Mouse (Mus musculus): Measurements from ENCODE around the gene Impg2. TPM values are rescaled to one million over a fixed set of nuclear protein-coding genes. Genes with fewer than 3 reads are reported as not detected.

Gene Impg2
- total and polyA plus RNA-seq, 3 experiments = 0.01 to 0.04 TPM; not detected in 1

- Histone ChIP-seq H3K9ac (ENCODE audit: control insufficient read depth, low read depth, low read length, poor library complexity, severe bottlenecking) (no peak overlapping the region), H3K27me3 (ENCODE audit: control insufficient read depth in 1 of 2, insufficient read depth in 2 of 2, low read length in 2 of 2) (peaks cover 0 to 1% of the 10 kb centered on the region in 2 experiments; a peak in 2 of 4 replicates), H3K4me3 (ENCODE audit: control insufficient read depth in 1 of 2, insufficient read depth in 1 of 2, low read depth in 2 of 2, low read length in 2 of 2) (no peak overlapping the region), H3K79me2 (ENCODE audit: control insufficient read depth, insufficient read depth, low read length, poor library complexity) (no peaks in the 10 kb centered on the region), H3K27ac (ENCODE audit: control insufficient read depth, low read depth, low read length) (no peak overlapping the region), H3K9me3 (replicated peaks; ENCODE audit: insufficient read depth, low read length) (no peaks in the 10 kb centered on the region), H3K36me3 (ENCODE audit: control insufficient read depth in 1 of 2, insufficient read depth in 2 of 2, low read length in 2 of 2) (no peaks in the 10 kb centered on the region), H3K4me1 (ENCODE audit: control insufficient read depth in 1 of 2, insufficient read depth in 2 of 2, low read length in 2 of 2) (no peaks in the 10 kb centered on the region)
- DNase-seq (ENCODE audit: low read depth, low spot score) = no peak
- TF ChIP-seq ZKSCAN1 (IDR thresholded peaks at IDR 0.05; ENCODE audit: low read depth, low read length) = no peak
- no peak for TF ChIP-seq TBP (IDR thresholded peaks at IDR 0.05; ENCODE audit: low read depth, low read length)
- TF ChIP-seq SIN3A (IDR thresholded peaks at IDR 0.05; ENCODE audit: low read length) = no peak
- no peak for TF ChIP-seq USF1 (IDR thresholded peaks at IDR 0.05; ENCODE audit: low read depth, low read length)
- TF ChIP-seq MAZ (IDR thresholded peaks at IDR 0.05; ENCODE audit: low read depth, low read length) = no peak
- no peak for TF ChIP-seq MYC (IDR thresholded peaks at IDR 0.05; ENCODE audit: low read depth, low read length)
- no peak for TF ChIP-seq MYB (IDR thresholded peaks at IDR 0.05; ENCODE audit: low read depth, low read length)
- TF ChIP-seq CTCF (IDR thresholded peaks at IDR 0.05 in 2 of 3, conservative IDR thresholded peaks at IDR 0.05 in 1 of 3; ENCODE audit: control insufficient read depth in 1 of 3, insufficient read depth in 1 of 3, low read depth in 2 of 3, low read length in 3 of 3, poor library complexity in 1 of 3, severe bottlenecking in 1 of 3) = no peak
- no peak for TF ChIP-seq MAX (IDR thresholded peaks at IDR 0.05; ENCODE audit: low read length)
- no peak for TF ChIP-seq HCFC1 (IDR thresholded peaks at IDR 0.05; ENCODE audit: low read depth, low read length)
- TF ChIP-seq JUND (IDR thresholded peaks at IDR 0.05; ENCODE audit: low read depth, low read length) = no peak
- no peak for TF ChIP-seq NELFE (IDR thresholded peaks at IDR 0.05; ENCODE audit: low read depth, low read length)
- no peak for TF ChIP-seq CHD1 (IDR thresholded peaks at IDR 0.05; ENCODE audit: low read depth, low read length)
- TF ChIP-seq E2F4 (IDR thresholded peaks at IDR 0.05; ENCODE audit: borderline replicate concordance, low read depth, low read length) = no peak
- TF ChIP-seq ZMIZ1 (IDR thresholded peaks at IDR 0.05; ENCODE audit: low read depth, low read length) = no peak
These were observed 94.7 kb downstream of the Impg2 start for GRCm38 (mm10) chr16:56298836-56299235.

- Histone ChIP-seq H3K4me3 (ENCODE audit: control insufficient read depth in 1 of 2, insufficient read depth in 1 of 2, low read depth in 2 of 2, low read length in 2 of 2) (no peak overlapping the region), H3K36me3 (ENCODE audit: control insufficient read depth in 1 of 2, insufficient read depth in 2 of 2, low read length in 2 of 2) (no peaks in the 10 kb centered on the region), H3K9ac (ENCODE audit: control insufficient read depth, low read depth, low read length, poor library complexity, severe bottlenecking) (no peak overlapping the region), H3K9me3 (replicated peaks; ENCODE audit: insufficient read depth, low read length) (no peaks in the 10 kb centered on the region), H3K27me3 (ENCODE audit: control insufficient read depth in 1 of 2, insufficient read depth in 2 of 2, low read length in 2 of 2) (peaks cover 0 to 1% of the 10 kb centered on the region in 2 experiments; a peak in 3 of 4 replicates), H3K79me2 (ENCODE audit: control insufficient read depth, insufficient read depth, low read length, poor library complexity) (no peaks in the 10 kb centered on the region), H3K4me1 (ENCODE audit: control insufficient read depth in 1 of 2, insufficient read depth in 2 of 2, low read length in 2 of 2) (no peaks in the 10 kb centered on the region), H3K27ac (ENCODE audit: control insufficient read depth, low read depth, low read length) (no peak overlapping the region)
- no peak for DNase-seq (ENCODE audit: low read depth, low spot score)
- no peak for TF ChIP-seq POLR2A (IDR thresholded peaks at IDR 0.05; ENCODE audit: control insufficient read depth in 1 of 2, insufficient read depth in 1 of 2, low read depth in 1 of 2, low read length in 2 of 2, poor library complexity in 1 of 2)
- no peak for TF ChIP-seq NRF1 (IDR thresholded peaks at IDR 0.05; ENCODE audit: insufficient read depth, low read depth, low read length, poor library complexity, severe bottlenecking)
- TF ChIP-seq GABPA (IDR thresholded peaks at IDR 0.05; ENCODE audit: low read depth, low read length) = no peak
- no peak for TF ChIP-seq RAD21 (IDR thresholded peaks at IDR 0.05; ENCODE audit: low read depth, low read length)
- TF ChIP-seq BHLHE40 (IDR thresholded peaks at IDR 0.05; ENCODE audit: borderline replicate concordance, low read depth, low read length) = no peak
- no peak for TF ChIP-seq USF1 (IDR thresholded peaks at IDR 0.05; ENCODE audit: low read depth, low read length)
- TF ChIP-seq ZMIZ1 (IDR thresholded peaks at IDR 0.05; ENCODE audit: low read depth, low read length) = no peak
- TF ChIP-seq POLR2AphosphoS2 (IDR thresholded peaks at IDR 0.05; ENCODE audit: low read length) = no peak
- no peak for TF ChIP-seq MEF2A (IDR thresholded peaks at IDR 0.05; ENCODE audit: extremely low read depth, insufficient replicate concordance, low read depth, low read length, poor library complexity, severe bottlenecking)
These were observed 98.9 kb downstream of the Impg2 start for GRCm38 (mm10) chr16:56302996-56303395.
